Mouse (Mus musculus): ENCODE results near the gene Prkca. TPM values are rescaled to one million over a fixed set of nuclear protein-coding genes. Genes with fewer than 3 reads are reported as not detected.

Gene Prkca
- total and polyA plus RNA-seq, 3 experiments, result 15.3 to 30.9 (median 19.9) TPM

DNA sequence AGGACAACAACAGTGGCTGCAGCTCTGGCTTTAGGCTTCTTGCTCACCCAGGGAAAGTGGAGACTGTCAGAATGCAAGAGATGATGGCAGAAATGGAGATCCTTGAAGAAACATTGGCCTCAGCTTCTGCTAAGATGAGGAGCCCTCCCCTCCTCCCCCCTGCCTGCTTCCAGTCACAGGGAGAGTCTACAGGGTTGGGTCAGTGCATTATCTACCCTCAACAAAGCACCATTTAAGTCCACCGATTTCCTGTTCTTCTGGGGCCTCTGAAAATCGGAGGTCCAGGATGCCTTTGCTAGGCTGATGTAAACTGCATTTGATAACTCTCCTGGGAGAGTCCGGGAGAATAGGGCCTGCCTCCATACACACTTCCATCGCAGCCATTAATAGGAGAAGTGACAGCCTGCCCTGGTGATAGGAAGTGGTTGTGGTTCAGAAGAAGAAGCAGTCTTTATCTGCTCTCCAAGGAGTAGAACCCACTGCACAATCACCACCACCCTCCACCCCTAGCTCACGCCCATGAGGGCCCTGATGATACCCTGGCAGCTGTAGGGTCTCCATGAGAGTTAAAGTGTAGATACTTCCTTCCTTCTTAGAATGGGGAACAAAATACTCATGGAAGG lies 108.5 kb downstream of the Prkca start:
- no peaks in the 10 kb centered on the region for H3K27me3 ChIP-seq (ENCODE audit: control insufficient read depth in 1 of 2, insufficient read depth in 2 of 2, low read length in 2 of 2)
- H3K9me3 ChIP-seq (replicated peaks; ENCODE audit: insufficient read depth, low read length), result no peaks in the 10 kb centered on the region
- H3K27ac ChIP-seq (ENCODE audit: control insufficient read depth, low read depth, low read length), result peak overlapping the region; percentile 95
- H3K79me2 ChIP-seq (ENCODE audit: control insufficient read depth, insufficient read depth, low read length, poor library complexity), result peaks cover 11% of the 10 kb centered on the region
- DNase-seq (ENCODE audit: low read depth, low spot score), result peak; percentile 96
- H3K36me3 ChIP-seq (ENCODE audit: control insufficient read depth in 1 of 2, insufficient read depth in 2 of 2, low read length in 2 of 2), result peaks cover 0 to 50% of the 10 kb centered on the region in 2 experiments; a peak in 2 of 4 replicates
- H3K9ac ChIP-seq (ENCODE audit: control insufficient read depth, low read depth, low read length, poor library complexity, severe bottlenecking), result peak overlapping the region; percentile 53
- no peak overlapping the region for H3K4me3 ChIP-seq (ENCODE audit: control insufficient read depth in 1 of 2, insufficient read depth in 1 of 2, low read depth in 2 of 2, low read length in 2 of 2)
- H3K4me1 ChIP-seq (ENCODE audit: control insufficient read depth in 1 of 2, insufficient read depth in 2 of 2, low read length in 2 of 2), result peaks cover 30 to 60% of the 10 kb centered on the region in 2 experiments
- TF ChIP-seq GATA1 (IDR thresholded peaks at IDR 0.05; ENCODE audit: low read depth, low read length), result peak; percentile 87
- 0 out of 2 replicates have a peak, but pooled peaks have one; percentile 38 for TF ChIP-seq ZMIZ1 (IDR thresholded peaks at IDR 0.05; ENCODE audit: low read depth, low read length)
- 0 out of 2 replicates have a peak, but pooled peaks have one; percentile 13 for TF ChIP-seq JUND (IDR thresholded peaks at IDR 0.05; ENCODE audit: low read depth, low read length)
- no peak for TF ChIP-seq ZNF384 (IDR thresholded peaks at IDR 0.05; ENCODE audit: low read depth, low read length)
- TF ChIP-seq RCOR1 (IDR thresholded peaks at IDR 0.05; ENCODE audit: low read depth, low read length), result peak; percentile 88
- TF ChIP-seq CHD1 (IDR thresholded peaks at IDR 0.05; ENCODE audit: low read depth, low read length), result no peak
- no peak for TF ChIP-seq USF2 (IDR thresholded peaks at IDR 0.05; ENCODE audit: borderline replicate concordance in 1 of 2, insufficient read depth in 1 of 2, low read depth in 1 of 2, low read length in 2 of 2)
- TF ChIP-seq SIN3A (IDR thresholded peaks at IDR 0.05; ENCODE audit: low read length), result peak; percentile 90
- no peak for TF ChIP-seq MYB (IDR thresholded peaks at IDR 0.05; ENCODE audit: low read depth, low read length)
- TF ChIP-seq E2F4 (IDR thresholded peaks at IDR 0.05; ENCODE audit: borderline replicate concordance, low read depth, low read length), result no peak
- TF ChIP-seq UBTF (IDR thresholded peaks at IDR 0.05; ENCODE audit: borderline replicate concordance, insufficient read depth, low read depth, low read length), result peak; percentile 88; the same call in 1 of the 2 replicates
- TF ChIP-seq MAX (IDR thresholded peaks at IDR 0.05; ENCODE audit: low read length), result no peak; the same call in none of the 2 replicates
- peak; percentile 91 to 93 for TF ChIP-seq EP300 (IDR thresholded peaks at IDR 0.05; ENCODE audit: low read depth in 1 of 2, low read length in 2 of 2)
- TF ChIP-seq KAT2A (conservative IDR thresholded peaks at IDR 0.05; ENCODE audit: low read depth, low read length), result peak; percentile 31; the same call in 1 of the 2 replicates
- TF ChIP-seq TAL1 (IDR thresholded peaks at IDR 0.05; ENCODE audit: low read length), result peak; percentile 85
- TF ChIP-seq HCFC1 (IDR thresholded peaks at IDR 0.05; ENCODE audit: low read depth, low read length), result no peak
- TF ChIP-seq POLR2A (IDR thresholded peaks at IDR 0.05; ENCODE audit: control insufficient read depth in 1 of 2, insufficient read depth in 1 of 2, low read depth in 1 of 2, low read length in 2 of 2, poor library complexity in 1 of 2), result peak in 1 of 2 experiments; percentile 66; a peak in 2 of 4 replicates
- peak; percentile 87 for TF ChIP-seq MAZ (IDR thresholded peaks at IDR 0.05; ENCODE audit: low read depth, low read length)
- peak; percentile 94 for TF ChIP-seq TBP (IDR thresholded peaks at IDR 0.05; ENCODE audit: low read depth, low read length)
- no peak for TF ChIP-seq ZC3H11A (IDR thresholded peaks at IDR 0.05; ENCODE audit: low read depth, low read length)
- no peak; the same call in 1 of the 2 replicates for TF ChIP-seq CHD2 (IDR thresholded peaks at IDR 0.05; ENCODE audit: low read length)
- no peak for TF ChIP-seq MEF2A (IDR thresholded peaks at IDR 0.05; ENCODE audit: extremely low read depth, insufficient replicate concordance, low read depth, low read length, poor library complexity, severe bottlenecking)
- TF ChIP-seq MYC (IDR thresholded peaks at IDR 0.05; ENCODE audit: low read depth, low read length), result peak; percentile 80; the same call in 1 of the 2 replicates
- no peak for TF ChIP-seq POLR2AphosphoS2 (IDR thresholded peaks at IDR 0.05; ENCODE audit: low read length)
- TF ChIP-seq ETS1 (IDR thresholded peaks at IDR 0.05; ENCODE audit: low read depth, low read length), result peak; percentile 89
- TF ChIP-seq BHLHE40 (IDR thresholded peaks at IDR 0.05; ENCODE audit: borderline replicate concordance, low read depth, low read length), result peak; percentile 68
- TF ChIP-seq ELF1 (IDR thresholded peaks at IDR 0.05; ENCODE audit: low read depth, low read length), result peak; percentile 44
- TF ChIP-seq NRF1 (IDR thresholded peaks at IDR 0.05; ENCODE audit: insufficient read depth, low read depth, low read length, poor library complexity, severe bottlenecking), result no peak
- TF ChIP-seq USF1 (IDR thresholded peaks at IDR 0.05; ENCODE audit: low read depth, low read length), result no peak
- TF ChIP-seq GABPA (IDR thresholded peaks at IDR 0.05; ENCODE audit: low read depth, low read length), result no peak
- TF ChIP-seq POLR2AphosphoS5 (IDR thresholded peaks at IDR 0.05; ENCODE audit: borderline replicate concordance, low read depth, low read length), result no peak
- no peak for TF ChIP-seq MAFK (IDR thresholded peaks at IDR 0.05; ENCODE audit: borderline replicate concordance, low read depth, low read length)
- no peak for TF ChIP-seq ZKSCAN1 (IDR thresholded peaks at IDR 0.05; ENCODE audit: low read depth, low read length)
- TF ChIP-seq TCF12 (IDR thresholded peaks at IDR 0.05; ENCODE audit: low read depth, low read length), result peak; percentile 82
- no peak; the same call in 1 of the 2 replicates for TF ChIP-seq SMC3 (IDR thresholded peaks at IDR 0.05; ENCODE audit: low read depth, low read length)
- no peak for TF ChIP-seq RAD21 (IDR thresholded peaks at IDR 0.05; ENCODE audit: low read depth, low read length)

All from MEL (cell line).